Mouse (Mus musculus) heart, embryonic 12.5 days (tissue): ENCODE data around the gene Vmn1r137. TPM values are rescaled to one million over a fixed set of nuclear protein-coding genes. Genes with fewer than 3 reads are reported as not detected.
"Not testable (repeated sequence)": the region's sequence is repeated elsewhere in the genome, so short reads cannot be mapped to it uniquely, and the experiment has no call there.

ENCODE experiments used
- ATAC-seq: fragments of 200-750 bp; cut with Nextera tagmentation; 2 replicates; pipeline ENCODE4 v1.8.0; 2017; ENCODE audit warnings: moderate TSS enrichment, moderate library complexity; ENCODE audit not compliant: insufficient number of reproducible peaks, low FRiP score
- H3K27ac ChIP-seq: fragments of 300-500 bp; sonication (generic); 2 replicates; pipeline ENCODE4 v1.5.1; 2016; ENCODE audit warnings: mild to moderate bottlenecking, moderate library complexity; ENCODE audit not compliant: poor library complexity, severe bottlenecking
- H3K27me3 ChIP-seq: fragments of 300-500 bp; sonication (generic); replicated peaks from 2 replicates; pipeline ENCODE4 v1.6.1; 2016; ENCODE audit warnings: mild to moderate bottlenecking, moderate library complexity
- H3K36me3 ChIP-seq: fragments of 300-500 bp; sonication (generic); 2 replicates; pipeline ENCODE4 v1.6.1; 2016; ENCODE audit warnings: mild to moderate bottlenecking, moderate library complexity
- H3K4me1 ChIP-seq: fragments of 300-500 bp; sonication (generic); replicated peaks from 2 replicates; pipeline ENCODE4 v1.6.1; 2016; ENCODE audit warnings: mild to moderate bottlenecking
- H3K4me2 ChIP-seq: fragments of 300-500 bp; sonication (generic); 2 replicates; pipeline ENCODE4 v1.6.1; 2016; ENCODE audit warnings: mild to moderate bottlenecking, moderate library complexity
- H3K4me3 ChIP-seq: fragments of 300-500 bp; sonication (generic); 2 replicates; pipeline ENCODE4 v1.5.1; 2016; ENCODE audit warnings: mild to moderate bottlenecking
- H3K9ac ChIP-seq: fragments of 300-500 bp; sonication (generic); 2 replicates; pipeline ENCODE4 v1.6.1; 2016; ENCODE audit warnings: mild to moderate bottlenecking, moderate library complexity
- H3K9me3 ChIP-seq: fragments of 300-500 bp; sonication (generic); replicated peaks from 2 replicates; pipeline ENCODE4 v1.6.1; 2016; ENCODE audit warnings: mild to moderate bottlenecking, moderate library complexity
- WGBS: fragments of 180-500 bp; shearing (Covaris S2); methylation state at CpG from one replicate; pipeline ENCODE4 v1.1.7; 2016; 5-methylcytosine and 5-hydroxymethylcytosine counted together
- polyA plus RNA-seq: library from polyadenylated mRNA; unstranded; fragments of >200 nt; fragmentation: Nextera tagmentation; extraction: Ambion mirVana; gene quantifications from 2 replicates; pipeline ENCODE4 v1.2.1, GENCODE M21; 2016

The Vmn1r137 gene
- not detected in 2 replicates for polyA plus RNA-seq

DNA sequence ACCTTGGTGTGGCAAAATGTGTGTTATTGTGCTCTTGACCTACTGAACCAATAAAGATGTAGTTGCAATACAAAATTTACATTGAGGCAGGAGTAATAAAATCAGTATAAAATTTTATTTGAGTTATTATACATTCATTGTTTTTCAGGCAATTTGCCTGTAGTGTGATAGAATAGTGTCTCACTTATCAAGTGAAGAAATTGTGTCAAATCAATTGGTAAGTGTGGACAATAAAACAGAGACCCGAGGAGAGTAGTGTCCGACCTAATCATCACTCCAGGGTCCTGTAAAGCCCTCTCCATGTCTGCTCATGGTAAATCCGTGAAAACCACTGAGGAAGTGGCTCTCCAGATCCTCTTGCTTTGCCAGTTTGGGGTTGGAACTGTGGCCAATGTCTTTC lies at the start of gene Vmn1r137:
TSS of gene Vmn1r137 (plus strand) at position 301 of the 400 bp plus-strand sequence.
- ATAC-seq, H3K4me2 ChIP-seq, H3K9ac ChIP-seq, H3K4me3 ChIP-seq, H3K27me3 ChIP-seq, H3K9me3 ChIP-seq, H3K4me1 ChIP-seq, H3K27ac ChIP-seq, H3K36me3 ChIP-seq: not testable (repeated sequence)
- no CpG with 5 or more reads among the region's 3 CpGs for WGBS

DNA sequence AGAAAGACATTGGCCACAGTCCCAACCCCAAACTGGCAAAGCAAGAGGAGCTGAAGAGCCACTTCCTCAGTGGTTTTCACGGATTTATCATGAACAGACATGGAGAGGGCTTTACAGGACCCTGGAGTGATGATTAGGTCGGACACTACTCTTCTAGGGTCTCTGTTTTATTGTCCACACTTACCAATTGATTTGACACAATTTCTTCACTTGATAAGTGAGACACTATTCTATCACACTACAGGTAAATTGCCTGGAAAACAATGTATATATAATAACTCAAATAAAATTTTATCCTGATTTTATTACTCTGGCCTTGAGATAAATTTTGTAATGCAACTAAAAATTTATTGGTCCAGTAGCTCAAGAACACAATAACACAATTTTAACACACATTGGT lies 34.4 kb downstream of the Vmn1r137 start, which contains the start of gene Vmn1r138:
TSS of gene Vmn1r138 (minus strand) at position 101 of the 400 bp plus-strand sequence.
- not testable (repeated sequence) for H3K9me3 ChIP-seq, H3K27ac ChIP-seq, H3K4me2 ChIP-seq, H3K9ac ChIP-seq, H3K4me1 ChIP-seq, H3K27me3 ChIP-seq, H3K36me3 ChIP-seq, H3K4me3 ChIP-seq, ATAC-seq
- no CpG with 5 or more reads among the region's 2 CpGs for WGBS

Other genes with a start within 250 kb of the Vmn1r137 start
- gene Gm4175, start 233.1 kb upstream of the Vmn1r137 start, polyA plus RNA-seq: not detected in 2 replicates
- not detected in 2 replicates for gene Gm4177, start 197.9 kb upstream of the Vmn1r137 start, polyA plus RNA-seq
- not detected in 2 replicates for gene Vmn1r135, start 162.2 kb upstream of the Vmn1r137 start, polyA plus RNA-seq
- gene Gm5725, start 150.3 kb upstream of the Vmn1r137 start, polyA plus RNA-seq: not detected in 2 replicates
- gene Gm5891, start 73.3 kb upstream of the Vmn1r137 start, polyA plus RNA-seq: not detected in 2 replicates
- gene Vmn1r138, start 34.3 kb downstream of the Vmn1r137 start, polyA plus RNA-seq: not detected in 2 replicates
- gene Gm6176, start 61.7 kb downstream of the Vmn1r137 start, polyA plus RNA-seq: not detected in 2 replicates
- gene Vmn1r139, start 74.5 kb downstream of the Vmn1r137 start, polyA plus RNA-seq: not detected in 2 replicates
- gene Gm16451, start 123.7 kb downstream of the Vmn1r137 start, polyA plus RNA-seq: not detected in 2 replicates
- gene Gm10666, start 140.2 kb downstream of the Vmn1r137 start, polyA plus RNA-seq: not detected in 2 replicates
- not detected in 2 replicates for gene Vmn1r142, start 169.4 kb downstream of the Vmn1r137 start, polyA plus RNA-seq
- gene Vmn1r143, start 194.8 kb downstream of the Vmn1r137 start, polyA plus RNA-seq: not detected in 2 replicates
- gene Gm8653, start 206.7 kb downstream of the Vmn1r137 start, polyA plus RNA-seq: not detected in 2 replicates
- gene Gm8453, start 234.9 kb downstream of the Vmn1r137 start, polyA plus RNA-seq: not detected in 2 replicates